Mouse (Mus musculus): ENCODE data around the gene Rimbp2. TPM values are rescaled to one million over a fixed set of nuclear protein-coding genes. Genes with fewer than 3 reads are reported as not detected.

Gene Rimbp2
- polyA plus RNA-seq, 1 experiment: not detected

GRCm38 (mm10) chr5:128852791-128853190 lies 100.5 kb downstream of the Rimbp2 start:
- TF ChIP-seq POLR2A (IDR thresholded peaks at IDR 0.05; ENCODE audit: low read depth, low read length): no peak
- no peak for TF ChIP-seq CTCF (IDR thresholded peaks at IDR 0.05; ENCODE audit: extremely low read depth, insufficient read depth, insufficient read length, insufficient replicate concordance)
- H3K27me3 ChIP-seq (ENCODE audit: control insufficient read depth, insufficient read depth, low read length): no peaks in the 10 kb centered on the region
- WGBS: 64% methylated on average over 6 of the region's 6 CpGs
- no peak overlapping the region for H3K4me3 ChIP-seq (ENCODE audit: extremely low read depth, insufficient read depth, insufficient read length)
- DNase-seq (ENCODE audit: low read depth in 1 of 2, low spot score in 2 of 2): no peak
- no peak overlapping the region for H3K27ac ChIP-seq (ENCODE audit: insufficient read depth, low read length)
- no peaks in the 10 kb centered on the region for H3K4me1 ChIP-seq (ENCODE audit: control insufficient read depth, insufficient read depth, insufficient read length)
- H3K36me3 ChIP-seq (ENCODE audit: control insufficient read depth, insufficient read depth, low read length): no peaks in the 10 kb centered on the region

- Histone ChIP-seq H3K4me3 (ENCODE audit: extremely low read depth, insufficient read depth, insufficient read length) (no peak overlapping the region), H3K36me3 (ENCODE audit: control insufficient read depth, insufficient read depth, low read length) (no peaks in the 10 kb centered on the region), H3K4me1 (ENCODE audit: control insufficient read depth, insufficient read depth, insufficient read length) (no peaks in the 10 kb centered on the region), H3K27ac (ENCODE audit: insufficient read depth, low read length) (no peak overlapping the region), H3K27me3 (ENCODE audit: control insufficient read depth, insufficient read depth, low read length) (no peaks in the 10 kb centered on the region)
- DNase-seq (ENCODE audit: low read depth in 1 of 2, low spot score in 2 of 2): no peak
- TF ChIP-seq POLR2A (IDR thresholded peaks at IDR 0.05; ENCODE audit: low read depth, low read length) (no peak), CTCF (IDR thresholded peaks at IDR 0.05; ENCODE audit: extremely low read depth, insufficient read depth, insufficient read length, insufficient replicate concordance) (no peak)
- 81% methylated on average over 8 of the region's 8 CpGs for WGBS
Observed at GRCm38 (mm10) chr5:128847806-128848205, 105.5 kb downstream of the Rimbp2 start.

GRCm38 (mm10) chr5:128846433-128847040 lies 106.7 kb downstream of the Rimbp2 start:
- DNase-seq (ENCODE audit: low read depth in 1 of 2, low spot score in 2 of 2): no peak
- Histone ChIP-seq H3K4me1 (ENCODE audit: control insufficient read depth, insufficient read depth, insufficient read length) (no peaks in the 10 kb centered on the region), H3K27ac (ENCODE audit: insufficient read depth, low read length) (no peak overlapping the region), H3K27me3 (ENCODE audit: control insufficient read depth, insufficient read depth, low read length) (no peaks in the 10 kb centered on the region), H3K36me3 (ENCODE audit: control insufficient read depth, insufficient read depth, low read length) (no peaks in the 10 kb centered on the region), H3K4me3 (ENCODE audit: extremely low read depth, insufficient read depth, insufficient read length) (no peak overlapping the region)
- TF ChIP-seq POLR2A (IDR thresholded peaks at IDR 0.05; ENCODE audit: low read depth, low read length): no peak
- TF ChIP-seq CTCF (IDR thresholded peaks at IDR 0.05; ENCODE audit: extremely low read depth, insufficient read depth, insufficient read length, insufficient replicate concordance): no peak
- WGBS: 86% methylated on average over 12 of the region's 12 CpGs

- WGBS: 87% methylated on average over 11 of the region's 11 CpGs
Observed at GRCm38 (mm10) chr5:128845033-128845432, 108.3 kb downstream of the Rimbp2 start.

GRCm38 (mm10) chr5:128843982-128844381 lies 109.3 kb downstream of the Rimbp2 start:
- TF ChIP-seq CTCF (IDR thresholded peaks at IDR 0.05; ENCODE audit: extremely low read depth, insufficient read depth, insufficient read length, insufficient replicate concordance): no peak
- no peak for TF ChIP-seq POLR2A (IDR thresholded peaks at IDR 0.05; ENCODE audit: low read depth, low read length)
- Histone ChIP-seq H3K36me3 (ENCODE audit: control insufficient read depth, insufficient read depth, low read length) (no peaks in the 10 kb centered on the region), H3K27ac (ENCODE audit: insufficient read depth, low read length) (no peak overlapping the region), H3K4me3 (ENCODE audit: extremely low read depth, insufficient read depth, insufficient read length) (no peak overlapping the region), H3K4me1 (ENCODE audit: control insufficient read depth, insufficient read depth, insufficient read length) (no peaks in the 10 kb centered on the region), H3K27me3 (ENCODE audit: control insufficient read depth, insufficient read depth, low read length) (no peaks in the 10 kb centered on the region)
- no peak for DNase-seq (ENCODE audit: low read depth in 1 of 2, low spot score in 2 of 2)
- 49% methylated on average over 2 of the region's 2 CpGs for WGBS

More at GRCm38 (mm10) chr5:128845033-128845432, 108.3 kb downstream of the Rimbp2 start:
- no peaks in the 10 kb centered on the region for H3K36me3 ChIP-seq (ENCODE audit: control insufficient read depth, insufficient read depth, low read length)
- H3K4me1 ChIP-seq (ENCODE audit: control insufficient read depth, insufficient read depth, insufficient read length): no peaks in the 10 kb centered on the region
- no peak overlapping the region for H3K27ac ChIP-seq (ENCODE audit: insufficient read depth, low read length)
- TF ChIP-seq POLR2A (IDR thresholded peaks at IDR 0.05; ENCODE audit: low read depth, low read length) (no peak), CTCF (IDR thresholded peaks at IDR 0.05; ENCODE audit: extremely low read depth, insufficient read depth, insufficient read length, insufficient replicate concordance) (no peak)
- no peak overlapping the region for H3K4me3 ChIP-seq (ENCODE audit: extremely low read depth, insufficient read depth, insufficient read length)
- H3K27me3 ChIP-seq (ENCODE audit: control insufficient read depth, insufficient read depth, low read length): no peaks in the 10 kb centered on the region
- no peak for DNase-seq (ENCODE audit: low read depth in 1 of 2, low spot score in 2 of 2)

- WGBS: 74% methylated on average over 4 of the region's 4 CpGs
- no peaks in the 10 kb centered on the region for H3K4me1 ChIP-seq (ENCODE audit: control insufficient read depth, insufficient read depth, insufficient read length)
- H3K27ac ChIP-seq (ENCODE audit: insufficient read depth, low read length): no peak overlapping the region
- no peaks in the 10 kb centered on the region for H3K27me3 ChIP-seq (ENCODE audit: control insufficient read depth, insufficient read depth, low read length)
- H3K36me3 ChIP-seq (ENCODE audit: control insufficient read depth, insufficient read depth, low read length): no peaks in the 10 kb centered on the region
- H3K4me3 ChIP-seq (ENCODE audit: extremely low read depth, insufficient read depth, insufficient read length): no peak overlapping the region
- no peak for DNase-seq (ENCODE audit: low read depth in 1 of 2, low spot score in 2 of 2)
- TF ChIP-seq POLR2A (IDR thresholded peaks at IDR 0.05; ENCODE audit: low read depth, low read length) (no peak), CTCF (IDR thresholded peaks at IDR 0.05; ENCODE audit: extremely low read depth, insufficient read depth, insufficient read length, insufficient replicate concordance) (no peak)
Observed at GRCm38 (mm10) chr5:128841541-128841940, 111.7 kb downstream of the Rimbp2 start.

- no peak for TF ChIP-seq CTCF (IDR thresholded peaks at IDR 0.05; ENCODE audit: extremely low read depth, insufficient read depth, insufficient read length, insufficient replicate concordance)
- TF ChIP-seq POLR2A (IDR thresholded peaks at IDR 0.05; ENCODE audit: low read depth, low read length): no peak
- no peaks in the 10 kb centered on the region for H3K4me1 ChIP-seq (ENCODE audit: control insufficient read depth, insufficient read depth, insufficient read length)
- no peak for DNase-seq (ENCODE audit: low read depth in 1 of 2, low spot score in 2 of 2)
- no peaks in the 10 kb centered on the region for H3K36me3 ChIP-seq (ENCODE audit: control insufficient read depth, insufficient read depth, low read length)
- no peaks in the 10 kb centered on the region for H3K27me3 ChIP-seq (ENCODE audit: control insufficient read depth, insufficient read depth, low read length)
- no peak overlapping the region for H3K27ac ChIP-seq (ENCODE audit: insufficient read depth, low read length)
- 88% methylated on average over 7 of the region's 7 CpGs for WGBS
- no peak overlapping the region for H3K4me3 ChIP-seq (ENCODE audit: extremely low read depth, insufficient read depth, insufficient read length)
Observed at GRCm38 (mm10) chr5:128837045-128837444, 116.2 kb downstream of the Rimbp2 start.

Measured in spleen, adult 2 months (tissue).